Mouse (Mus musculus): ENCODE results near the gene Naaa. TPM values are rescaled to one million over a fixed set of nuclear protein-coding genes. Genes with fewer than 3 reads are reported as not detected.
A peak's percentile ranks its signal among the peaks of the same experiment; 100 is the strongest.

The Naaa gene
- 10 to 100 TPM; 16.6 to 16.7 TPM for total RNA-seq (2021)
- long read RNA-seq, experiment 1, transcript Naaa-201 (11 exons, 2,414 nt) = major isoform, 10 of 15 reads
- long read RNA-seq, experiment 1, partial matches to known transcripts = 2 of 15 reads
- long read RNA-seq, experiment 1, other reads (novel, unspliced or antisense) = 3 of 15 reads
- long read RNA-seq, experiment 2, transcript Naaa-201 (11 exons, 2,414 nt) = major isoform, 10 of 11 reads
- long read RNA-seq, experiment 2, partial matches to known transcripts = 0 of 11 reads
- long read RNA-seq, experiment 2, other reads (novel, unspliced or antisense) = 1 of 11 reads

GRCm38 (mm10) chr5:92277437-92278394 lies at the start of gene Naaa:
Gene Naaa, minus strand, starts transcription at chr5:92278170.
- DNase-seq (ENCODE audit: low spot score in 2 of 2) = peak; percentile 75 to 86

- DNase-seq (ENCODE audit: low spot score in 2 of 2) = no peak
These were observed 49.4 kb upstream of the Naaa start for GRCm38 (mm10) chr5:92327367-92327766.

GRCm38 (mm10) chr5:92323264-92323663 lies 45.3 kb upstream of the Naaa start:
- DNase-seq (ENCODE audit: low spot score in 2 of 2) = peak; percentile 43 to 80

- no peak for DNase-seq (ENCODE audit: low spot score in 2 of 2)
These were observed 44.6 kb upstream of the Naaa start for GRCm38 (mm10) chr5:92322612-92323011.

GRCm38 (mm10) chr5:92321631-92322400 lies 43.8 kb upstream of the Naaa start:
- DNase-seq (ENCODE audit: low spot score in 2 of 2) = no peak

GRCm38 (mm10) chr5:92318596-92318995 lies 40.6 kb upstream of the Naaa start:
- DNase-seq (ENCODE audit: low spot score in 2 of 2) = peak in 1 of 2 experiments; percentile 42

- no peak for DNase-seq (ENCODE audit: low spot score in 2 of 2)
These were observed 40.1 kb upstream of the Naaa start for GRCm38 (mm10) chr5:92318119-92318518.

GRCm38 (mm10) chr5:92313776-92314175 lies 35.8 kb upstream of the Naaa start:
- DNase-seq (ENCODE audit: low spot score in 2 of 2) = no peak

GRCm38 (mm10) chr5:92312046-92312715 lies 34.2 kb upstream of the Naaa start:
- peak; percentile 73 to 91 for DNase-seq (ENCODE audit: low spot score in 2 of 2)

GRCm38 (mm10) chr5:92309681-92310511 lies 31.9 kb upstream of the Naaa start, which contains the start of gene Sdad1:
Gene Sdad1, minus strand, starts transcription at chr5:92310479.
- peak; percentile 85 to 93 for DNase-seq (ENCODE audit: low spot score in 2 of 2)

GRCm38 (mm10) chr5:92304291-92304690 lies 26.3 kb upstream of the Naaa start:
- DNase-seq (ENCODE audit: low spot score in 2 of 2) = no peak

- DNase-seq (ENCODE audit: low spot score in 2 of 2) = no peak
These were observed 24.3 kb upstream of the Naaa start for GRCm38 (mm10) chr5:92302149-92302840.

- no peak for DNase-seq (ENCODE audit: low spot score in 2 of 2)
These were observed 16.6 kb upstream of the Naaa start for GRCm38 (mm10) chr5:92294525-92294924.

GRCm38 (mm10) chr5:92291652-92292414 lies 13.9 kb upstream of the Naaa start:
- no peak for DNase-seq (ENCODE audit: low spot score in 2 of 2)

- DNase-seq (ENCODE audit: low spot score in 2 of 2) = no peak
These were observed 9.9 kb upstream of the Naaa start for GRCm38 (mm10) chr5:92287840-92288239.

- no peak for DNase-seq (ENCODE audit: low spot score in 2 of 2)
These were observed 5.1 kb upstream of the Naaa start for GRCm38 (mm10) chr5:92283107-92283506.

GRCm38 (mm10) chr5:92282571-92282970 lies 4.6 kb upstream of the Naaa start:
- peak in 1 of 2 experiments; percentile 45 for DNase-seq (ENCODE audit: low spot score in 2 of 2)

- DNase-seq (ENCODE audit: low spot score in 2 of 2) = no peak
These were observed 1.1 kb upstream of the Naaa start for GRCm38 (mm10) chr5:92278942-92279537.
